Mouse (Mus musculus) embryonic facial prominence, embryonic 15.5 days (tissue): Measurements from ENCODE around the gene Serpinf1. TPM values are rescaled to one million over a fixed set of nuclear protein-coding genes. Genes with fewer than 3 reads are reported as not detected.
"Not testable (repeated sequence)": the region's sequence is repeated elsewhere in the genome, so short reads cannot be mapped to it uniquely, and the experiment has no call there.

Experiments used
- ATAC-seq: fragments of 200-750 bp; cut with Nextera tagmentation; 2 replicates; pipeline ENCODE4 v1.8.0; 2017; ENCODE audit warnings: low read depth, moderate TSS enrichment; ENCODE audit not compliant: insufficient number of reproducible peaks, low FRiP score, low TSS enrichment
- H3K27ac ChIP-seq: fragments of 300-500 bp; sonication (generic); replicated peaks from 2 replicates; pipeline ENCODE4 v1.5.1; 2015; ENCODE audit warnings: mild to moderate bottlenecking, inconsistent platforms
- H3K27me3 ChIP-seq: fragments of 300-500 bp; sonication (generic); 2 replicates; pipeline ENCODE4 v1.6.1; 2015; ENCODE audit warnings: inconsistent platforms
- H3K36me3 ChIP-seq: fragments of 300-500 bp; sonication (generic); 2 replicates; pipeline ENCODE4 v1.6.1; 2015; ENCODE audit warnings: mild to moderate bottlenecking, inconsistent platforms
- H3K4me1 ChIP-seq: fragments of 300-500 bp; sonication (generic); 2 replicates; pipeline ENCODE4 v1.6.1; 2015; ENCODE audit warnings: inconsistent platforms
- H3K4me2 ChIP-seq: fragments of 300-500 bp; sonication (generic); replicated peaks from 2 replicates; pipeline ENCODE4 v1.6.1; 2015; ENCODE audit warnings: mild to moderate bottlenecking, inconsistent platforms
- H3K4me3 ChIP-seq: fragments of 300-500 bp; sonication (generic); replicated peaks from 2 replicates; pipeline ENCODE4 v1.5.1; 2015; ENCODE audit warnings: mild to moderate bottlenecking, inconsistent platforms
- H3K9ac ChIP-seq: fragments of 300-500 bp; sonication (generic); 2 replicates; pipeline ENCODE4 v1.6.1; 2015; ENCODE audit warnings: inconsistent platforms
- H3K9me3 ChIP-seq: fragments of 300-500 bp; sonication (generic); replicated peaks from 2 replicates; pipeline ENCODE4 v1.6.1; 2016; ENCODE audit warnings: inconsistent platforms
- WGBS: fragments of 180-500 bp; shearing (Covaris S2); methylation state at CpG from one replicate; pipeline ENCODE4 v1.1.7; 2015; 5-methylcytosine and 5-hydroxymethylcytosine counted together
- polyA plus RNA-seq: library from polyadenylated mRNA; unstranded; fragments of >200 nt; fragmentation: Nextera tagmentation; extraction: Ambion mirVana; gene quantifications from 2 replicates; pipeline ENCODE4 v1.2.1, GENCODE M21; 2015

Serpinf1 gene
- polyA plus RNA-seq, 1 experiment from 2014 or later: 393 TPM

DNA sequence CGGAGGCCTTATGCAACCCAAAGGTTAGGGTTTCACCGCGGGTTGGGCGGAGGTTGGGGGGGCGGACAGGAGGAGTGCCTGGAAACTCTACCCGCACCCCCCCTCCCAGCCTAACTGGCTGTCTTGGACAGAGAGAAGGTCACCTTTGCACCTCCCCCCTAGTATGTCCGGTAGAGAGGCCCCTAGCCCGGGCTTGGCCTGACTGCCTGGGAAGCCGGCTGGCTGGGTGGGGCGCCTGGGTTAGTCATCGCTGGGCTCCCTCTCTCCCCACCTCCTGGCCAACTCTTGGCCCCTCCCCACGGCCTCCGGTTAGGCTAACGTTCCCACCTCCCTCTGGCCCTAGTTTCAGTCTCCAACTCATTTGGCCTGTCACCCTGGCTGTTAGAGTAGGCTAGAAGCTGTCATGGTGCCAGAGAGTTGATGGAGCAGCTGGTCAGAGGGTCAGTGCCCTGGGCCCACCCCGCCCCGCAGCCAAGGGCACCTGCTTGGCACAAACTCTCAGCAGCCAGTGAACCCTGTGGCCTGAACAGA is 39.8 kb upstream of the Serpinf1 start:
- H3K4me1 ChIP-seq: peaks cover 35% of the 10 kb centered on the region
- peak overlapping the region; percentile 85 for H3K27ac ChIP-seq
- peak overlapping the region; percentile 81 for H3K4me3 ChIP-seq
- peak overlapping the region; percentile 58 for H3K9ac ChIP-seq
- peak overlapping the region; percentile 91 for H3K4me2 ChIP-seq
- H3K9me3 ChIP-seq: no peaks in the 10 kb centered on the region
- no peaks in the 10 kb centered on the region for H3K27me3 ChIP-seq
- no peak; the same call in 1 of the 2 replicates for ATAC-seq
- H3K36me3 ChIP-seq: peaks cover 20% of the 10 kb centered on the region
- WGBS: 2% methylated on average over 15 of the region's 16 CpGs

- H3K4me3 ChIP-seq: peak overlapping the region; percentile 81
- H3K27ac ChIP-seq: peak overlapping the region; percentile 85
- peaks cover 35% of the 10 kb centered on the region for H3K4me1 ChIP-seq
- no peaks in the 10 kb centered on the region for H3K9me3 ChIP-seq
- no peaks in the 10 kb centered on the region for H3K27me3 ChIP-seq
- H3K36me3 ChIP-seq: peaks cover 20% of the 10 kb centered on the region
- H3K9ac ChIP-seq: peak overlapping the region; percentile 58
- peak overlapping the region; percentile 91 for H3K4me2 ChIP-seq
- peak; percentile 3; the same call in 1 of the 2 replicates for ATAC-seq
- under 1% methylated on average over 28 of the region's 30 CpGs for WGBS
Observed at GRCm38 (mm10) chr11:75461743-75462252, 39.3 kb upstream of the Serpinf1 start.

DNA sequence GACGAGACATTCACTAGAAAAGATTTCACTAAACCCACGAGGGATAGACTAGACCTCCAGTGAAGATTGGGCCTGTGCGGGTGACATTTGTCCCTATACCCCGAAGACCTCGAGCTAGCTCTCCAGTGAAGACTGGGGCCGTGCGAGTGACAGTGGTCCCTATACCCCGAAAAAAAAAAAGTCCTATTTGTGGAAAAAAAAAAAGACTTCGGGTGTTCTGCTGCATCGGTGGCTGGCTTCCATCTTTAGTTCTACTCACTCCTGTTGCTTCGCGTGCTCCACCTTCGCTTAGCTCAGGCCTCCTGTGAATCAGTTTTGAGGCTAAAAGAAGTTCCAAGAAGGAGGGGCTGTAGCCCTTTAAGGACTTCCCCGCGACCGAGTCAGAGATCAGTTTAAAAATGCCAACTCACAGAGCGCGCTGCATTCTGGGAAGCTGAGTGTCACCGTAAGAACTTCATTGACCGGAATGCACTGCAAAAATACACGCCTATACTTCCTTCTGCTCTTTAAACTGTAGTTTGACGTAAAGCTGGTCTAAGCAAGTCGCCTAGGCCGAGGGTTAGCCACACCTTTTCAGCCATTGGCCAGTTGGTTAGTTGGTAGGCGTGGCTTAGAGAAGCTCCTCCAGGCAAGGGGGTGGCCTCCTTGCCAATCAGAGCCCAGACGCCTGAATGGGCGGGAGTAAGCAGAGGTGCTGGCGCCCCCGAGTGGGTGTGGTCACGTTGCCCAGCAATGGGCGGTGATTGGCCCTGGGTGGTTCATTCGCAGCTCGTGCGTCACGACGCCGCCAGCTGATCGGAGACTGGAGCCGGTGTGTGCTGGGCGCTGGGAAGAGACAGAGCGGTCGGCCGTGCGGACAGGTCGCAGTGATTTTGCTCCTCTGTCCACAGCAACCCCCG is 38.6 kb upstream of the Serpinf1 start, which contains the start of gene Tlcd2:
Gene Tlcd2, plus strand, starts transcription at position 872 of the 899 bp plus-strand sequence.
- Histone ChIP-seq H3K4me3 (peak within 1 kb of the TSS; percentile 81), H3K4me1 (peaks cover 35% of the 10 kb centered on the region), H3K9me3 (no peaks in the 10 kb centered on the region), H3K4me2 (peak within 1 kb of the TSS; percentile 91), H3K9ac (peak within 1 kb of the TSS; percentile 58), H3K27ac (peak within 1 kb of the TSS; percentile 97), H3K27me3 (no peaks in the 10 kb centered on the region), H3K36me3 (peaks cover 17% of the 10 kb centered on the region)
- WGBS: under 1% methylated on average over 46 of the region's 46 CpGs
- peak; percentile 94 for ATAC-seq

- Histone ChIP-seq H3K27me3 (no peaks in the 10 kb centered on the region), H3K4me3 (peak overlapping the region; percentile 81), H3K27ac (peak overlapping the region; percentile 97), H3K9ac (no peak overlapping the region), H3K4me1 (peaks cover 35% of the 10 kb centered on the region), H3K9me3 (no peaks in the 10 kb centered on the region), H3K36me3 (peaks cover 10% of the 10 kb centered on the region), H3K4me2 (peak overlapping the region; percentile 91)
- 2% methylated on average over 19 of the region's 19 CpGs for WGBS
- ATAC-seq: peak; percentile 34; the same call in 1 of the 2 replicates
Observed at GRCm38 (mm10) chr11:75460103-75460843, 37.8 kb upstream of the Serpinf1 start.

GRCm38 (mm10) chr11:75459751-75460102 is 37.2 kb upstream of the Serpinf1 start:
- peak overlapping the region; percentile 97 for H3K27ac ChIP-seq
- H3K4me2 ChIP-seq: peak overlapping the region; percentile 91
- H3K9me3 ChIP-seq: no peaks in the 10 kb centered on the region
- H3K36me3 ChIP-seq: peaks cover 4% of the 10 kb centered on the region; the same call in 1 of the 2 replicates
- no peak for ATAC-seq
- H3K27me3 ChIP-seq: no peaks in the 10 kb centered on the region
- H3K4me3 ChIP-seq: peak overlapping the region; percentile 81; the same call in 1 of the 2 replicates
- peaks cover 40% of the 10 kb centered on the region for H3K4me1 ChIP-seq
- H3K9ac ChIP-seq: no peak overlapping the region
- WGBS: 12% methylated on average over 5 of the region's 5 CpGs

GRCm38 (mm10) chr11:75459141-75459711 is 36.7 kb upstream of the Serpinf1 start:
- no peaks in the 10 kb centered on the region for H3K9me3 ChIP-seq
- H3K36me3 ChIP-seq: no peaks in the 10 kb centered on the region
- 0 out of 2 replicates have a peak overlapping the region, but pooled peaks have one; percentile 91 for H3K4me2 ChIP-seq
- peak overlapping the region; percentile 97 for H3K27ac ChIP-seq
- H3K4me3 ChIP-seq: peak overlapping the region; percentile 81; the same call in 1 of the 2 replicates
- ATAC-seq: no peak
- H3K27me3 ChIP-seq: no peaks in the 10 kb centered on the region
- WGBS: 68% methylated on average over 5 of the region's 5 CpGs
- H3K4me1 ChIP-seq: peaks cover 44% of the 10 kb centered on the region
- H3K9ac ChIP-seq: no peak overlapping the region

DNA sequence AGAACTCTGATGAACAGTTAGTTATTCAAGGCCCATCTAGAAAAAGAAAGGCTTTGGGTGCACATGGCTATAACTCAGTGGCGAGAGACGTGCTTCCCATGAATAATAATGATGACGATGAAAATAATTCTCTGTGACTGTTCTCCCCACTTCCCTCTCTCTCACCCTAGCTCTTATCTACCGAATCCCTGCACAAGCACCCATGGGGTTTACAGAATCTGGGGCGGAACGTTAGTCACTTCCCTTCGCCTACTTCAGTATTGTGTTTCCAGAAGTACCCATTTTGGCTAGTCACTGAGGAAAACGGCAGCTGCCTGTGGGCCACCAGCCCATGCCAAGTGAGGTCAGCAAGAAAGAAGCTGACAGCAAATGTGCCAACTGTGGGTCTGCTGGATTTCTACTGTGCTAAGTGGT is 36.1 kb upstream of the Serpinf1 start:
- H3K9ac ChIP-seq: no peak overlapping the region
- H3K27me3 ChIP-seq: no peaks in the 10 kb centered on the region
- H3K4me1 ChIP-seq: peaks cover 49% of the 10 kb centered on the region
- no peak for ATAC-seq
- H3K27ac ChIP-seq: no peak overlapping the region
- H3K4me2 ChIP-seq: no peak overlapping the region
- H3K36me3 ChIP-seq: no peaks in the 10 kb centered on the region
- no peak overlapping the region for H3K4me3 ChIP-seq
- H3K9me3 ChIP-seq: no peaks in the 10 kb centered on the region
- 73% methylated on average over 8 of the region's 8 CpGs for WGBS

GRCm38 (mm10) chr11:75458169-75458568 is 35.7 kb upstream of the Serpinf1 start:
- H3K4me3 ChIP-seq: no peak overlapping the region
- H3K4me1 ChIP-seq: peaks cover 48% of the 10 kb centered on the region
- no peaks in the 10 kb centered on the region for H3K9me3 ChIP-seq
- no peaks in the 10 kb centered on the region for H3K27me3 ChIP-seq
- WGBS: 17% methylated on average over 3 of the region's 3 CpGs
- H3K27ac ChIP-seq: no peak overlapping the region
- H3K4me2 ChIP-seq: no peak overlapping the region
- no peaks in the 10 kb centered on the region for H3K36me3 ChIP-seq
- H3K9ac ChIP-seq: no peak overlapping the region
- no peak for ATAC-seq

DNA sequence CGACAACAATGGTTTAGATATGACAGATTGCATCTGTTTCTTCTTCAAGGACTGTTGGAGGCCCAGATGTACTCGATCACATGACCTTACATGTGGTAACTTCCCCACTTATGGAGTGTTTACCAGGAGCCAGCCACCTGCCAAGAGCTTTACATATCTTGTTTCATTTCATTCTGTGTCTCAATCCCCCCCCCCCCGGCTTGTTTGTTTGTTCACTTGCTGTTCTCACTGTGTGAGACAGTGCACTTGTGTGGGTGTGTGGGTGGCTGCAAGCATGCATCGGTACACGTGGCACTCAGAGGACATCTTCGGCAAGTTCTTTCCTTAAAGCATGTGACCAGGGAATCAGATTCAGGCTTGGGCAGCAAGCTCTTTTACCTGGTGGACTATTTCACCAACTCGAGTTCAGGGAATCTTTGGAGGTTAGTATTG is 34.0 kb upstream of the Serpinf1 start:
- H3K9ac ChIP-seq: no peak overlapping the region
- 0 out of 2 replicates have a peak, but pooled peaks cover 2% of the 10 kb centered on the region for H3K36me3 ChIP-seq
- H3K9me3 ChIP-seq: no peaks in the 10 kb centered on the region
- H3K27me3 ChIP-seq: no peaks in the 10 kb centered on the region
- no peak overlapping the region for H3K27ac ChIP-seq
- no peak overlapping the region for H3K4me3 ChIP-seq
- no peak overlapping the region for H3K4me2 ChIP-seq
- ATAC-seq: no peak
- 77% methylated on average over 7 of the region's 7 CpGs for WGBS
- peaks cover 41% of the 10 kb centered on the region for H3K4me1 ChIP-seq

- H3K36me3 ChIP-seq, H3K27ac ChIP-seq, H3K9ac ChIP-seq, ATAC-seq, H3K9me3 ChIP-seq, H3K27me3 ChIP-seq, H3K4me2 ChIP-seq, H3K4me3 ChIP-seq: not testable (repeated sequence)
- peaks cover 41% of the 10 kb centered on the region for H3K4me1 ChIP-seq
- 88% methylated on average over 2 of the region's 2 CpGs for WGBS
Observed at GRCm38 (mm10) chr11:75455971-75456370, 33.5 kb upstream of the Serpinf1 start.
